Mouse (Mus musculus): ENCODE results near the gene Aars.
"Not testable (repeated sequence)": the region's sequence is repeated elsewhere in the genome, so short reads cannot be mapped to it uniquely, and the experiment has no call there.

The Aars gene

DNA sequence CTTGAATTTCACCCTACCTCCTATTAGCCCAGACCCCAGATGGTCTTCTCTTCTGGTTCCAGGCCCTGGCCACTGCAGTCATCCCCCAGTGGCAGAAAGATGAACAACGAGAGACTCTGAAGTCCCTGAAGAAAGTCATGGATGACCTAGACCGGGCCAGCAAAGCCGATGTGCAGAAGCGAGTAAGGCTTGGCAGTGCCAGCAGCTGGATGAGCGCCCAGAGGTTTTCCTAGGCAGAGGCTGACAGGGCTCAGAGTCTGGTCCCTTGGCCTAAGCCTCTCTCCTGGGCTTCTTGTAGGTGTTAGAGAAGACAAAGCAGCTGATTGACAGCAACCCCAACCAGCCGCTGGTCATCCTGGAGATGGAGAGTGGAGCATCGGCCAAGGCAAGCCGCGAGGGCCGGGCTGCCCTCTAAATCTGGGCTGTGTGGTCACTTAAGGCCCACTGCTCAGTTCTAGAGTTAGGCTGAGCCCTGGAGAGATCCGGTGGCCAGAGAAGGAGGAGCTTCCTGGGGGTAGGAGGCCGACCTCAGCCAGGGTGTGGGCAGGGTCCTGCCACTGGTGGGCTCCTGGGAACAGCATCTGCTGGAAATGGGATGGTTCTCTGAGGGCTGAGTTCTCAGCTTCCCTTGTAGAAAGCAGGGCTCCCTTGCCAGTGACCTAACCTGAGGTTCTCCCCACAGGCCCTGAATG is 21.0 kb downstream of the Aars start:
- no peak for DNase-seq (ENCODE audit: inconsistent age in 2 of 2, low spot score in 1 of 2)

DNA sequence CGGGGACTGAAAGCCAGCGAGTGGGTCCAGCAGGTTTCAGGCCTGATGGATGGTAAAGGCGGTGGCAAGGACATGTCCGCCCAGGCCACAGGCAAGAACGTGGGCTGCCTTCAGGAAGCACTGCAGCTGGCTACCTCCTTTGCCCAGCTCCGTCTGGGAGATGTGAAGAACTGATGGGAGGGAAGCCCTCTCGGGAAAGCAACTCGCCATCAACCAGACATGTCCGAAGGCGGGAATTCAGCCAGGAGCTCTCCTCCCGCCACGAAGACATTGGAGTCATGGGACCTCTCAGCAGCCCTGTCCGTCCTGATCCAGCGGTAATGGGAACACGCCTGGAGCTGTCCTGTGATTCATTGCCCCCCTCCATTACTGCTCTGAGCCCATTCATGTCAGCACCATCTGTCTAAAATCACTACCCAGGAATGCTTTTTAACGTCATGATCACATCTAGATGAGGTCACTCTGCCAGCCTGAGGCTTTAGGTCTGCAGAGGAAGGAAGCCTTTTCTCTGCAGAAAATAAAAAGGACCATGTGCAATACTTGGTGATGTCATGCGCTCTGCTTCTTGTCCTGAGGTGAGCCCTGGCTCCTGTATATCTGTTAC is 22.2 kb downstream of the Aars start:
- peak; percentile 37 to 52 for DNase-seq (ENCODE audit: inconsistent age in 2 of 2, low spot score in 1 of 2)

DNA sequence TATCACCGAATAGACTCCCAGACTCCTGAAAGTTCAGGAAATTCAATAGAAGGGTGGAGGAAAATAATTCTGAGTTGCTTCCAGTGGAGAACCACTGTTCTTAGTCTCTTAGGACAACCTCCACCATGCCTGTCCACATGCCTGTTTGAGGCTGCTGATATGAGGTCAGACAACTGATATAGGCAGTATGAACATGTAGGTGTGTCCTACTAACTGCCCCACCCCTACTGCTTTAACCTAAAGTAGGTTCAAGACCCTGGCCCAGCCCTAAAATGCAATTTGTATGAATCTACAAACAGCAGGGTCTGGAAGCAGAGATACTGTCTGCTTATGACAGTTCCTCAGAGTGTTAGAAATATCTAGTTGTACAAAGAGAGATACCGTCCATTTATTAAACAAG is 22.7 kb downstream of the Aars start:
- DNase-seq (ENCODE audit: inconsistent age in 2 of 2, low spot score in 1 of 2) = no peak

DNA sequence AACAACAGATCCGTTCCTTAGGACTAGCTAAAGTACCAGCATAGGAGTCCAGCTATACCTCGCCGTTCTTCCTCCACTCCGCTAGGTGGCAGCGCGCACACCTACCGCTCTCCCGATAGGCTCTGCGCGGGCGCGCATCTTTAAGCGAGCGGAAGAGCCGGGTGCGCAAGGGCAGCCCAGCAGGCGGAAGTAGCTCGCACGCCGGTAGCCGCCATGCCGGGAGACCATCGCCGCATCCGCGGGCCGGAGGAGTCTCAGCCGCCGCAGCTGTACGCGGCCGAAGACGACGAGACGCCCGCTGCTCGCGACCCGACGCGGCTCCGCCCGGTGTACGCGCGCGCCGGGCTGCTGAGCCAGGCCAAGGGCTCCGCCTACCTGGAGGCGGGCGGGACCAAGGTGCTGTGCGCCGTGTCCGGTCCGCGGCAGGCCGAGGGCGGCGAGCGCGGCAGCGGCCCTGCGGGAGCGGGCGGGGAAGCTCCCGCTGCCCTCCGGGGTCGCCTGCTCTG is 23.3 kb downstream of the Aars start, which contains the start of gene Exosc6:
Exosc6 (plus strand) TSS at position 182 of the 506 bp plus-strand sequence.
- peak; percentile 93 to 97 for DNase-seq (ENCODE audit: inconsistent age in 2 of 2, low spot score in 1 of 2)

DNA sequence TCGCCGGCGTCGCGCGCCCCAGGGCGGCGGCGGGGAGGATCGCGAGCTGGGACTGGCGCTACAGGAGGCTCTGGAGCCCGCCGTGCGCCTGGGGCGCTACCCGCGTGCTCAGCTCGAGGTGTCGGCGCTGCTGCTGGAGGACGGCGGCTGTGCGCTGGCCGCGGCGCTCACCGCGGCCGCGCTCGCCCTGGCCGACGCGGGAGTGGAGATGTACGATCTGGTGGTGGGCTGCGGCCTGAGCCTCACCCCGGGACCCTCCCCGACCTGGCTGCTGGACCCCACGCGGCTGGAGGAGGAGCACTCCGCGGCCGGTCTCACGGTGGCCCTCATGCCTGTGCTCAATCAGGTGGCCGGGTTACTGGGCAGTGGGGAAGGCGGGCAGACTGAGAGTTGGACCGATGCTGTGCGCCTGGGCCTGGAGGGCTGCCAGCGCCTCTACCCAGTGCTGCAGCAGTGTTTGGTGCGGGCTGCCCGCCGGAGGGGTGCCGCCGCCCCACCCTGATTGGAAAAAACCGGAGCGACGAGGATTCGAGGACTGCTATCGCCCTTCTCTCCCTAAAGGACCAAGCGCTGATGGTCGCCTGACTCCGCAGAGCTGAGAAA is 23.8 kb downstream of the Aars start:
- peak; percentile 66 to 88 for DNase-seq (ENCODE audit: inconsistent age in 2 of 2, low spot score in 1 of 2)

DNA sequence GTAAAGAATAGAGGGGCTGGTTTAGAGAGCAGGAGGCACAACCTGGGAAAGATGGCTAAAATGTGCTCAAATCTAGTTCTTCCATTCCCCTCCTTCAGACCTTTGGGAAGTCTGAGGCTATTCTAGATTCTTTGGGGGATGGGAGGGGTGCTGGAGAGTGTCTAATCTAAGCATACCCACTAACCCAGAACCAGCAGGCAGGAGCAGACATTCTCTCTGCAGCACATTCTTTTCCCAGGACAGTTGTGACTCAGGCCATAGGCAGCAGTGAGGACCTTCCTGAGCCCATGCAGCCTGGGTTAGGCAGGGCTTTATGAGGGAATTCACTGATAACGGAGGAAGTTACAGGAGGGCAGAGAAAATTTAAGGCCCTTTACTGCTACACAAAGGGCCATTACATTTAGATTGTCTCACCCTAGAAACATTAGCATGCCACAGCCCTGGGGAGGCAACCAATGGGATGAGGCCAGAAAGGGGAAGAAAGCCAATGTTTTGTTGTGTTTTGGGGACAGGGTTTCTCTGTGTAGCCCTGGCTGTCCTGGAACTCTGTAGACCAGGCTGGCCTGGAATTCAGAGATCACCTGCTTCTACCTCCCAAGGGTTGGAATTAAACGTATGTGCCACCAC is 26.1 kb downstream of the Aars start:
- DNase-seq (ENCODE audit: inconsistent age in 2 of 2, low spot score in 1 of 2) = no peak

DNA sequence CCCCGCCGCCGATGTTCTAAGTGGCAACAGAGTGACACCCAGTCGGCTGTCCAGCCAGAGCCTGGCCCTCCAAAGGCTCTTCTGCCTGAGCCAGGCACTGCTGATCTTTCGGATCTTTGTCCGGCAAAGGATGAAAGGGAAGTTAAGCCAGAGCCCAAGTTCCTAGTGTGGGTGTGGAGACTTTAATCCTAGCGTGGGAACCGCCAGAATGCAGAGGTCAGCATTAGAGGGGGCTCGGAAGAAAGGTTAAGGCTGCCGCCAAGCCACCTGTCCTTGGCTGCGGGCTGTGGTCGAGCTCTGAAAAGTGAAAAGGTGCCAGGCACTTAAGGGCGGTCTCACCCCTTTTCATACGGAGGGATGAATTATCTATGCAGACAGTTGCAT is 28.7 kb downstream of the Aars start:
- no peak for DNase-seq (ENCODE audit: inconsistent age in 2 of 2, low spot score in 1 of 2)

DNA sequence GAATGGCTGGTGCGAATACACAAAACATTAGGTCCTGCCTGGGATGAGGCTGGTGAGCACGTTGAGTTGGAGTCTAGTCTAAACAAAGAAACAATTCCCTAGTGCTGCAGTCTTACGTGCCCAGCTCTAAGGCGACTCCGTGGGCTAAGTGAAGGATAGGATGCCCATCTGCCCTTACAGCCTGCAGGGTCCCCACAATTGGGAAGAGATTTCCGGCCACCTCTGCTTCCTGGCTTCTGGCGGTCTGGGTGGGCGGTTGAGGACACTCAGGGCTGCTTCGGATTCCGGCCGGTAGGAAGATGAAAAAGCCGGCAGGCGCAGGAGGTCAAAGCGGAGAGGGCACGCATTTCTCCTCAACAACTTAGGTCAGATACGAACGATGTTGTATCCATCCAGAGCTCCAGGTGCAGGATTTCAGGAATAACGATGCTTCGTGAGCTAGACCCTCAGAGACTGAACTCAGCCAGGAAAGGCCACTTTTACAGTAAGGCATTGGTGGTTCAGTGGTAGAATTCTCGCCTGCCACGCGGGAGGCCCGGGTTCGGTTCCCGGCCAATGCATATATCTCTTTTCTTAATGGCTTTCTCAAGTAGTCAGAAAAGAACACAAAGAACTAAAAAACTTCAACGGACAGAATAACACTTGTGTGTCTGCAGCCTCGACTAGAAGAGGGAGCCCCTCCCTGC is 29.3 kb downstream of the Aars start:
- peak; percentile 88 to 97 for DNase-seq (ENCODE audit: inconsistent age in 2 of 2, low spot score in 1 of 2)

DNA sequence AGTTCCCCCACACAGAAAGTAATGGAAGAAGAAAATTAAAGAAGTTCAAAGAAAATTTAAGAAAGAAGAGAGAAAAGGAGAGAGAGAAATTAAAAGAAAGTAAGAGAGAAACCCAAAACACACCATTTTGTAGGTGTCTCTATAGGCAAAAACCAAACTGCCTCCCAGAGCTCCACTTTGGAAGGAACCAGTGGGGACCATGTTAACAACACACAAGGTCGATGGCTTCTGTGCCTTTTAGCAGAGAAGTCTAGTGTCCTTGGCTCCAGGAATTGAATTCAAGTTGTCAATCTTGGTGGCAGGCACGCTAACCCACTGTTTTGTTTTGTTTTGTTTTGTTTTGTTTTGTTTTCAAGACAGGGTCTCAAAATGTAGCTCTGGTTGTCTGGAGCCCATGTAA is 29.9 kb downstream of the Aars start:
- peak in 1 of 2 experiments; percentile 35 for DNase-seq (ENCODE audit: inconsistent age in 2 of 2, low spot score in 1 of 2)

DNA sequence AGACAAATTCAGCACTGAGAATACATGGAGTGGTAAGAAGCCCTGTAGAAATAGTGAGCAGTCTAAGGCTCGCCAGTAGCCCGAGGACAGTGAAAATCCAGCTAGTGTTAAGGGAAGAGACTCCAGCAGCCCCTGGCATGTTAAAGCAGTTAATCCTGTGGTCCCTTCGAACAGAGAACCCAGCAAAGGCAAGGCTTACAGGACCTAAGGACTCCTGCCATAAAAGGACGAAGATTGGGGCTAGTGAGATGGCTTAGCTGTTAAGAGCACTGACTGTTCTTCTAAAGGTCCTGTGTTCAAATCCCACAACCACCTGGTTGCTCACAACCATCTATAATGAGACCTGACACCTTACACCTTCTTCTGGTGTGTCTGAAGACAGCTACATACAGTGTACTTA is 33.4 kb downstream of the Aars start:
- DNase-seq (ENCODE audit: inconsistent age in 2 of 2, low spot score in 1 of 2) = no peak

DNA sequence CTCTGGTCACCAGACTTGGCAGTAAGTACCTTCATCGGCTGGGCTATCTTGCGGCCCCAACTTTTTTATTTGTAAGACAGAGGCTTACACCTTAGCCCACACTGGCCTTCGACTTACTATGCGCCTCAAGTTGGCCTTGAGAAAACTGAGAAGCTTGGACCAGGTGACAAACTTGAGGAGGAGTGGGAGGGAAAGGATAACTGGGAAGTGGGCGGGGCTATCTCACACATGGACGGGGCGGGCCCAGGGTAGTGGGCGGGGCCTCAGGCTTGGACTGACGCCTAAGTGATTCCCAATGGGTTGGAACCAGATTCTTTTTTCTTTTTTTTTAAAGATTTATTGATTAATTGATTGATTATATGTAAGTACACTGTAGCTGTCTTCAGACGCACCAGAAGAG is 34.5 kb downstream of the Aars start:
- DNase-seq (ENCODE audit: inconsistent age in 2 of 2, low spot score in 1 of 2) = no peak

DNA sequence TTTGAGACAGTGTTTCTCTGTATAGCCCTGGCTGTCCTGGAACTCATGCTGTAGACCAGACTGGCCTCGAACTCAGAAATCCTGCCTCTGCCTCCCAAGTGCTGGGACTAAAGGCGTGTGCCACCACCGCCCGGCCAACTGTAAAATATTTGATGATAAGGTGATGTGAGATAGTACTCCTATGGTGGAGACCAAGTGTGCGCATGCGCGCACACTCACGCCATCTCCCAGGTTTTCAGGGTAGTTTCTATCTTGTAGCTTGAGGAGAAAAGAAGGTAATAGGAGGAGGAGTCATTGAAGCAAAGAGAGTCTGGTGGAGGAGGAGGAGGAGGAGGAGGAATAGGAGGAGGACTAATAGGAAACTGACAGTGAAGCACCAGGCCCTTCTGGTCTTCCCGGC is 35.7 kb downstream of the Aars start:
- not testable (repeated sequence) for DNase-seq (ENCODE audit: inconsistent age in 2 of 2, low spot score in 1 of 2)

DNA sequence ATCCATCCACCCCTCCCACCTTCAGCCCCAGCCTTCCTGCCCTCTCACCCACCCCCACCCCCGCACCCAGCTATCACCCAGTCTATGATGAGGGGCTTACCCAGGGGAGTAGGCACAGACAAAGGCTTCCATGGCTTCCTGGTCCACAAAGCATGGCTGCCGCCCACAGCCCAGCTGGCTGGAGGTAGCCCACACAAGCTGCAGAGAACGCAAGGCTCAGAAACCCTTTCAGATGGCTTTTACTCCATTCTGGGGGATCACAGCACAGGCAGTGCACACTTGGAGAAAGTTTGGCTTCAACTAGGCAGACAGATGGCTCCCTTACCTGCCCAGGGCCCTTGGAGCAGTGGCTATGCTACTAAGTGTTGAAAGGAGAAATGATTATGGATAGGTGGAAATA is 43.0 kb downstream of the Aars start:
- no peak for DNase-seq (ENCODE audit: inconsistent age in 2 of 2, low spot score in 1 of 2)

DNA sequence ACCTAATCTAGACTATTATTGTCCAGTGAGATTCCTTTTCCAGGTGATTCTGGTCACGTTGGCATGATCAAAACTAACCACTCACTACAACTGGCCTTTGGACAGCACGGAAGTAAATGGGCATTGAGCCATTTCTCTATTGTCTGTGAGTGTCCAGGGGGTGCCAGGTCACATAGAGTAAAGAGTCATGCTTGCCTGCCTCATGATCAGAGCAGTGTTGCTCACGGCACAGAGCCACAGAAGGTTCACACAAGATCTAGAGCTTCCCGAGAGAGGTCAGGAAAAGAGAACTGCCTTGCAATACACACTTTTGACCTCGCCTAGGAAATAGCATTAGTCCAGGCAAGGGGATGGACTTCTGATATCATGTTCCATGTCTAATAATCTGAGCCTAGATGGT is 46.5 kb downstream of the Aars start:
- DNase-seq (ENCODE audit: inconsistent age in 2 of 2, low spot score in 1 of 2) = no peak

DNA sequence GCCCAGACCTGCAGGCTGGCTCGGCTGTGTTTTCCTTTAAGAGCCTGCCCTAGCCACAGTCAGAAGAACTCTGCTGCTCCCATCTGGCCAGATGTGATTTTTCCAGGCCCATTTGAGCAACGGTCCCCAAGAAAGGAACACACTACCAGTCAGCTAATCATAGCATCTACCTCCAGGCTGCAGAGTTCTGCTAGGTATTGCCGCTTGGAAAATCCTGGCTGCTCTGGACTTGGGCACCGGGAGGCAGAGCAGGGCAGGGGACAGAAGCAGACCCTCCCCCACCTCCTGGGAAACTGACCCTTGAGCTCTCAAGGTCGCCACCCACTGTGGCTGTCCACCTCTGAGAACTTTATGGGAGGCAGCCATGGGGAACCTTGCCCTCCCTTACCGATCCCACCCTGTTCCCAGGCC is 46.9 kb downstream of the Aars start:
- DNase-seq (ENCODE audit: inconsistent age in 2 of 2, low spot score in 1 of 2) = peak; percentile 41 to 81

DNA sequence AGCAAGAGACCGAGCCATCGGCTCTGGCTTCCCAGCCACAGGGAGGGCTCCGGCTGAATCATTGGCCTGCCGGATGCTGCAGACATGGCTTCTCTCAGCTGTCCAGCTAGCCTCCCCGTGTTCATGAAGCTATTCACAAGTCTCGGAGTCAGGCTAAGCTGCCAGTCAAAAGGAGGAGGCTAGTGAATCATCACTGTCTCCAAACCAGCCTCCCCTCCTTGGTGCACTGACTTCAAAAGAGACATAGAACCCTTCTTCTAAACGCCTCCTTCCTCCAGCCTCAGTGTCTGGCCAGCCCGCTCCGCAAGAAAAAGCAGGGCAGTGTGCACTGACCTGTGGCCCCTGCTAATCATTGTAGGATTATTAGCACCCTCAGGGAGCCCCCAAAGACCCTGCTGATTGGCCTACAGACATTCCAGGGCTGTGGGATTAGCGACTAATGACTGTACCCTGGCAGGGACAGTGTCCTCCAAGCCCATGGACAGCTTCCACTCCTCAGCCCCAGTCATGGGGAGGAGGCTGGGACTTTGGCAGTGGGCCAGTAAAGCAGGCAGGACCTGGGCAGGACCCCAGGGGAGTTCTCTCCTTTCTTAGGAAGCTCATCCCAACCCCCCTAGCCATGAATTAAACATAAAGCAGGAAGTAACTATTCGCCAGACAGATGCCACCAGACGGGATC is 48.8 kb downstream of the Aars start:
- DNase-seq (ENCODE audit: inconsistent age in 2 of 2, low spot score in 1 of 2) = no peak

DNA sequence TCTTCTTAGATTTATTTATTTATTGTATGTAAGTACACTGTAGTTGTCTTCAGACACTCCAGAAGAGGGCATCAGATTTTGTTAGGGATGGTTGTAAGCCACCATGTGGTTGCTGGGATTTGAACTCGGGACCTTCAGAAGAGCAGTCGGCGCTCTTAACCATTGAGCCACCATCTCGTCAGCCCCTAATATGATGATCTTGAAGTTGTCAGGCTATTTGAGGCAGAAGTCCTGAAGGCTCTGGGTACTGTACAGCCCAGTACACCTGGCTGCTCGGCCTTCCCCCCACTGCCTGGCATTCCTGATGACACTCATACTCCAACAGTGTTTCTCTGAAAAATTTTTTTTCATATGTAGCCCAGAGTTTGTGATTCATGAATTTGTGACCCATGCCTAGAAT is 51.0 kb downstream of the Aars start:
- DNase-seq (ENCODE audit: inconsistent age in 2 of 2, low spot score in 1 of 2) = not testable (repeated sequence)

DNA sequence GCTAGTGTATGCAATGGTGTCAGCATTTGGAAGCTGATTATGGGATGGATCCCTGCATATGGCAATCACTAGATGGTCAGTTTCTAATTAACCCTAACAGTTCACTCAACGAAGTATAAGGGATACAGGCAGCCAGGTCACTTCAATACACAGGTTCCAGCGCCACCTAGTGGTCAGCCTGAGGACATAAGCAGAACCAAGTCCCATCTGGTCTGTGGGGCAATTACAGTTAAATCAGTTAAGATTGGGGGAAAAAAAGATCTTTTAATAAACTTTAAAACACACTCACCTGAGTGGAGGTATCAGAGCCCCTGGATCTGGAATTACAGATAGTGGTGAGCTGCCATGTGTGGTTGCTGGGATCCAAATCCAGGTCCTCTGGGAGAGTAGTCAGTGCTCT is 57.2 kb downstream of the Aars start:
- peak; percentile 62 to 84 for DNase-seq (ENCODE audit: inconsistent age in 2 of 2, low spot score in 1 of 2)

DNA sequence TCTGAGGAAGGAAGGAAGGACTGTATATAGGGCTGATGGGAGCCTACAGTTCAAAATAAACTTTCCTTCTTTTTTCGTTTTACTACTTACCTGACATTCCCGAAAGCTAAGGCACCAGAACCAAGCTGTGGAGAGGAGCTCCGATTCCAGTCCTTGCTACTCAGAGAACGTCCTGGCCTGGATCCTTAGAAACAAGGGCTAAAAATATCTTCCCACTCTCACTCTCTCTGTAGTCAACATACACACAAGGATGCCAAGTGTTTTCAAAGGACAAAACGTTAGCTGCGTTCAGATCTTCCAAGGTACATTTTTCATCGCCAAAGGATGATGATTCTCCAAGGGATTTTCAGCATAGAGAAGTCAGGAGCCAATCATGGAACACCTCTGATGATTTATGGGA is 58.8 kb downstream of the Aars start:
- no peak for DNase-seq (ENCODE audit: inconsistent age in 2 of 2, low spot score in 1 of 2)

DNA sequence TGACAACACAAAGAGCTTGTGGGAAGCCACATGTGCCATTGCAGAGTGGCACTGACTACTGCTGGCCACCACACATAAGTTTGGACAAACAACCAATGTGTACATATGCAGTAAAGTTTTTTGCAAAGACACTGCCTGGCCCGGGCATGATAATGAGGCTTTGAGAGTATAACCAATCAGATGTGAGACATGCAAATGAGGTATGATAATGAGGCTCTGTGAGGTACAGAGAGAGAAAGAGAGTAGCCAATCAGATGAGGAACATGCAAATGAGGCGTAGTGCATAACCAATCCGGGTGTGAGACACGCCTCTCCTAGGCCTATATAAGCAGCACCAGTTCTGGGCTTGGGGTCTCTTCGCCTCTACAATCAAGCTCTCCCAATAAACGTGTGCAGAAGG is 59.4 kb downstream of the Aars start, which contains the start of gene Clec18a:
Clec18a (minus strand) TSS at position 101 of the 400 bp plus-strand sequence.
- not testable (repeated sequence) for DNase-seq (ENCODE audit: inconsistent age in 2 of 2, low spot score in 1 of 2)

All from adrenal gland, adult (tissue).